10 mouse cellular contexts compared by ENCODE assay signal in genomic region chr3:157358905-157359304, GRCm38 (mm10).
DNase-seq lines count a peak whose midpoint lies in the region; ATAC-seq lines count a peak whose summit lies in the region.
"Had no signal": no experiment of that assay in that cellular context is flagged by ENCODE, and none has a peak within 500 bp of the region (broad histone marks: within the 10 kb centered on the region; RNA-seq: fewer than 3 reads in every experiment).

No protein-coding gene starts in this region.

- H3K9me3 ChIP-seq in hindbrain, embryonic 14.5 days (ENCODE audit: control insufficient read depth, low read length), result no peaks in the 10 kb centered on the region
- H3K9me3 ChIP-seq in hindbrain, embryonic 13.5 days, result no peaks in the 10 kb centered on the region
- H3K9me3 ChIP-seq in intestine, embryonic 14.5 days (ENCODE audit: control insufficient read depth, low read length), result no peaks in the 10 kb centered on the region
- H3K9me3 ChIP-seq: midbrain, embryonic 12.5 days had no signal

- H3K27ac ChIP-seq in hindbrain, embryonic 14.5 days, result no peak overlapping the region
- H3K27ac ChIP-seq in hindbrain, embryonic 13.5 days, result no peak overlapping the region
- H3K27ac ChIP-seq in intestine, embryonic 14.5 days (ENCODE audit: low read depth), result 0 out of 2 replicates have a peak overlapping the region, but pooled peaks have one; percentile 43
- H3K27ac ChIP-seq: midbrain, embryonic 12.5 days had no signal

- 0 out of 2 replicates have a peak, but pooled peaks have one; percentile 21 for ATAC-seq in hindbrain, embryonic 14.5 days (ENCODE audit: low FRiP score)
- ATAC-seq in hindbrain, embryonic 13.5 days (ENCODE audit: low FRiP score), result no peak
- ATAC-seq in intestine, embryonic 14.5 days (replicated peaks; ENCODE audit: low FRiP score, low TSS enrichment, low read depth), result peak; percentile 55; the same call in 1 of the 2 replicates

- no peaks in the 10 kb centered on the region for H3K36me3 ChIP-seq in hindbrain, embryonic 14.5 days (replicated peaks; ENCODE audit: control insufficient read depth, insufficient read depth)
- H3K36me3 ChIP-seq in hindbrain, embryonic 13.5 days, result no peaks in the 10 kb centered on the region
- no peaks in the 10 kb centered on the region for H3K36me3 ChIP-seq in intestine, embryonic 14.5 days (ENCODE audit: control insufficient read depth, insufficient read depth, low read length)
- H3K36me3 ChIP-seq: midbrain, embryonic 12.5 days had no signal

- no peak overlapping the region for H3K4me2 ChIP-seq in hindbrain, embryonic 14.5 days (replicated peaks)
- H3K4me2 ChIP-seq in hindbrain, embryonic 13.5 days, result no peak overlapping the region
- H3K4me2 ChIP-seq in intestine, embryonic 14.5 days (ENCODE audit: low read length), result no peak overlapping the region
- H3K4me2 ChIP-seq: midbrain, embryonic 12.5 days had no signal

- H3K4me3 ChIP-seq in hindbrain, embryonic 14.5 days (replicated peaks; ENCODE audit: low read length), result no peak overlapping the region
- no peak overlapping the region for H3K4me3 ChIP-seq in hindbrain, embryonic 13.5 days
- H3K4me3 ChIP-seq in intestine, embryonic 14.5 days (ENCODE audit: low read depth, low read length), result no peak overlapping the region
- H3K4me3 ChIP-seq: midbrain, embryonic 12.5 days had no signal

- peak; percentile 52 for DNase-seq in hindbrain, embryonic 14.5 days (ENCODE audit: low spot score)
- DNase-seq in 3T3-L1 (ENCODE audit: low read depth, low spot score), result peak; percentile 46
- peak; percentile 21 for DNase-seq in adipocyte (ENCODE audit: low spot score)
- DNase-seq in intestine, embryonic 14.5 days (ENCODE audit: low spot score), result peak; percentile 57
- DNase-seq in layer of hippocampus, adult 8-10 months (ENCODE audit: low spot score in 2 of 2), result no peak
- DNase-seq in thymus, postnatal 0 days (ENCODE audit: low spot score), result no peak
- DNase-seq in left cerebral cortex, adult 8-10 months (ENCODE audit: low spot score in 2 of 2), result no peak
- DNase-seq: thymus, postnatal 14 days had no signal

- H3K9ac ChIP-seq in hindbrain, embryonic 14.5 days, result no peak overlapping the region
- no peak overlapping the region for H3K9ac ChIP-seq in hindbrain, embryonic 13.5 days
- no peak overlapping the region for H3K9ac ChIP-seq in intestine, embryonic 14.5 days (ENCODE audit: low read length)
- H3K9ac ChIP-seq: midbrain, embryonic 12.5 days had no signal

- WGBS in hindbrain, embryonic 14.5 days, result 55% methylated on average over 3 of the region's 3 CpGs
- 61% methylated on average over 3 of the region's 3 CpGs for WGBS in hindbrain, embryonic 13.5 days
- WGBS in intestine, embryonic 14.5 days, result 41% methylated on average over 3 of the region's 3 CpGs

- no peaks in the 10 kb centered on the region for H3K27me3 ChIP-seq in hindbrain, embryonic 14.5 days (ENCODE audit: control insufficient read depth, insufficient read depth, low read length)
- H3K27me3 ChIP-seq in hindbrain, embryonic 13.5 days, result no peaks in the 10 kb centered on the region
- no peaks in the 10 kb centered on the region for H3K27me3 ChIP-seq in intestine, embryonic 14.5 days (replicated peaks; ENCODE audit: control insufficient read depth, insufficient read depth, low read length)
- H3K27me3 ChIP-seq: midbrain, embryonic 12.5 days had no signal

- H3K4me1 ChIP-seq in hindbrain, embryonic 14.5 days (replicated peaks; ENCODE audit: control insufficient read depth, insufficient read depth, low read length), result no peaks in the 10 kb centered on the region
- H3K4me1 ChIP-seq in hindbrain, embryonic 13.5 days (replicated peaks), result no peaks in the 10 kb centered on the region
- H3K4me1 ChIP-seq in intestine, embryonic 14.5 days (replicated peaks; ENCODE audit: control insufficient read depth, insufficient read depth, low read length), result no peaks in the 10 kb centered on the region
- H3K4me1 ChIP-seq: midbrain, embryonic 12.5 days had no signal

Comparison
In these comparisons a context has a peak if more than half of its experiments do, and no peak if none do; other contexts are left out.
1. DNase-seq: peak in hindbrain, embryonic 14.5 days (single experiment), 3T3-L1 (single experiment), adipocyte (single experiment) and intestine, embryonic 14.5 days (single experiment); none in layer of hippocampus, adult 8-10 months (0 of 2), thymus, postnatal 0 days (single experiment) and left cerebral cortex, adult 8-10 months (0 of 2).